Mouse (Mus musculus) heart, embryonic 14.5 days (tissue): ENCODE results near the gene Prcd. TPM values are rescaled to one million over a fixed set of nuclear protein-coding genes. Genes with fewer than 3 reads are reported as not detected.
"Not testable (repeated sequence)": the region's sequence is repeated elsewhere in the genome, so short reads cannot be mapped to it uniquely, and the experiment has no call there.

ENCODE experiments used
- ATAC-seq: fragments of 200-750 bp; cut with Nextera tagmentation; 2 replicates; pipeline ENCODE4 v1.8.0; 2017; ENCODE audit warnings: low read depth, moderate TSS enrichment; ENCODE audit not compliant: insufficient number of reproducible peaks, insufficient read depth, low FRiP score
- H3K27ac ChIP-seq, 2 experiments: fragments of 200-500 bp in 1 of 2; fragments of 300-500 bp in 1 of 2; sonication (generic) in 1 of 2; replicated peaks in 1 of 2; 2 replicates each; pipeline ENCODE4 v1.5.1; 2012 to 2014; ENCODE audit warnings: low read depth in 2 of 2, low read length in 2 of 2, control low read depth in 1 of 2, mild to moderate bottlenecking in 1 of 2, mixed read lengths in 1 of 2; ENCODE audit not compliant: control insufficient read depth in 1 of 2, insufficient read depth in 1 of 2
- H3K27me3 ChIP-seq: fragments of 300-500 bp; sonication (generic); 2 replicates; pipeline ENCODE4 v1.6.1; 2014; ENCODE audit warnings: mild to moderate bottlenecking, low read length, control low read depth; ENCODE audit not compliant: control insufficient read depth, insufficient read depth
- H3K36me3 ChIP-seq: fragments of 300-500 bp; sonication (generic); 2 replicates; pipeline ENCODE4 v1.6.1; 2014; ENCODE audit warnings: mild to moderate bottlenecking, control low read depth, low read length, mixed read lengths; ENCODE audit not compliant: control insufficient read depth, insufficient read depth
- H3K4me1 ChIP-seq, 2 experiments: fragments of 200-500 bp in 1 of 2; fragments of 300-500 bp in 1 of 2; sonication (generic) in 1 of 2; 2 replicates each; pipeline ENCODE4 v1.6.1; 2012 to 2014; ENCODE audit warnings: low read length in 2 of 2, control low read depth in 1 of 2, mixed read lengths in 1 of 2; ENCODE audit not compliant: control insufficient read depth in 2 of 2, insufficient read depth in 2 of 2
- H3K4me2 ChIP-seq: fragments of 300-500 bp; sonication (generic); 2 replicates; pipeline ENCODE4 v1.6.1; 2014; ENCODE audit warnings: mild to moderate bottlenecking, low read length
- H3K4me3 ChIP-seq, 2 experiments: fragments of 200-500 bp in 1 of 2; fragments of 300-500 bp in 1 of 2; sonication (generic) in 1 of 2; 2 replicates each; pipeline ENCODE4 v1.5.1; 2012 to 2014; ENCODE audit warnings: low read length in 2 of 2, mild to moderate bottlenecking in 2 of 2, control low read depth in 1 of 2, low read depth in 1 of 2, moderate library complexity in 1 of 2; ENCODE audit not compliant: control insufficient read depth in 1 of 2, insufficient read depth in 1 of 2
- H3K9ac ChIP-seq: fragments of 300-500 bp; sonication (generic); 2 replicates; pipeline ENCODE4 v1.6.1; 2014; ENCODE audit warnings: mild to moderate bottlenecking, low read length
- H3K9me3 ChIP-seq: fragments of 300-500 bp; sonication (generic); 2 replicates; pipeline ENCODE4 v1.6.1; 2016; ENCODE audit warnings: low read length, control low read depth; ENCODE audit not compliant: control insufficient read depth
- WGBS: fragments of 180-500 bp; shearing (Covaris S2); extraction: QIAGEN DNeasy Blood & Tissue Kit; methylation state at CpG from one replicate; pipeline ENCODE4 v1.1.7; 2014; 5-methylcytosine and 5-hydroxymethylcytosine counted together
- polyA plus RNA-seq: library from polyadenylated mRNA; unstranded; fragments of >200 nt; fragmentation: Nextera tagmentation; extraction: Ambion mirVana; gene quantifications from 2 replicates; pipeline ENCODE4 v1.2.1, GENCODE M21; 2014

Gene Prcd
- polyA plus RNA-seq, 1 experiment from 2014 or later = 1.9 TPM

GRCm38 (mm10) chr11:116667012-116667411 lies 13.7 kb downstream of the Prcd start:
- H3K4me2 ChIP-seq, H3K27me3 ChIP-seq, H3K4me3 ChIP-seq, H3K36me3 ChIP-seq, H3K9me3 ChIP-seq, H3K9ac ChIP-seq, H3K27ac ChIP-seq, ATAC-seq: not testable (repeated sequence)
- WGBS = 74% methylated on average over 3 of the region's 5 CpGs
- peaks cover 8 to 29% of the 10 kb centered on the region in 2 experiments for H3K4me1 ChIP-seq

DNA sequence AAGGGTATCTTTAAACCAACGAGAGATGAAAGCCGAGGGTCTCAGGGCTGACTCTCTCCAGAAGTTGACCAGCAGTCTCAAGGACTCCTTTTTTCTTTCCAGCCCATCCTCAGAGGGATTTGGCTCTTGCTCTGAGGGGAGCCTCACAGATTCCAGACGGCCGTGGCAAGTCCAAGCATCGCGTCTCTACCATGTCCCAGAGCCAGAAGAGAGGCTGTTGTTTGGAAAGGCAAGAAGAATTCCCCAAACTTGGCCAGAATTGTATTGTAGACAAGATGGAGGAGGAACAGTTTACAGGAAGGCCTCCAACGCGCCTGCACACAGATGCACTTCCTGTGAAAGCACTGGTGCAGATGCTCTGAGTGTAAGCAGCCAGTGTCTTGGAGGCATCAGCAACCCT lies 14.6 kb downstream of the Prcd start:
- ATAC-seq = no peak
- WGBS = 74% methylated on average over 8 of the region's 8 CpGs
- peaks cover 7 to 27% of the 10 kb centered on the region in 2 experiments; a peak in 3 of 4 replicates for H3K4me1 ChIP-seq

GRCm38 (mm10) chr11:116668381-116668825 lies 15.1 kb downstream of the Prcd start:
- no peaks in the 10 kb centered on the region; the same call in 1 of the 2 replicates for H3K27me3 ChIP-seq
- H3K9me3 ChIP-seq = no peaks in the 10 kb centered on the region
- no peak for ATAC-seq
- WGBS = 51% methylated on average over 10 of the region's 10 CpGs
- H3K4me2 ChIP-seq = no peak overlapping the region
- no peak overlapping the region for H3K4me3 ChIP-seq
- H3K4me1 ChIP-seq = peaks cover 7 to 27% of the 10 kb centered on the region in 2 experiments; a peak in 3 of 4 replicates
- no peak overlapping the region for H3K9ac ChIP-seq
- H3K36me3 ChIP-seq = peaks cover 8% of the 10 kb centered on the region
- H3K27ac ChIP-seq = peak overlapping the region in 1 of 2 experiments; percentile 47; a peak in 1 of 4 replicates

More for the DNA sequence above, 14.6 kb downstream of the Prcd start:
- Histone ChIP-seq H3K4me3 (no peak overlapping the region), H3K27me3 (no peaks in the 10 kb centered on the region; the same call in 1 of the 2 replicates), H3K9ac (no peak overlapping the region), H3K36me3 (peaks cover 3% of the 10 kb centered on the region), H3K27ac (no peak overlapping the region), H3K4me2 (no peak overlapping the region), H3K9me3 (no peaks in the 10 kb centered on the region)

DNA sequence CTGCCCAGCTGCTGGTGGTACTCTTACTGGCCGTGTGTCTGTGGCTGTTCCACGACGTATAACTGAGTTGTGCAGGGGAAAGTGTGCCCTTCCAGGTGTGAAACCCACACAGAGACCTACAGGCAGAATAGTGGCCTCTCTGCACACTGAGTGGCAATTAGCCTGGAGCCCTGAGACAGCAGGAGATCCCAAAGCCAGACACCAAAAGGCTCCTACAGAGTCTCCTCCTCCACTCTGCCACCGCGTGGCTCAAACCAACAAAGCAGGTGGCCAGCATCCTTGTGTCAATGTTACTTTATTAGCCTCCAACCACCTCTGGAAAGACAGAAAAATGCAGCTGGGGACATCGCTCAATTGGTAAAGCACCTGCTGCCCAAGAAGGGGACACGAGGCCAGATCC lies 15.5 kb downstream of the Prcd start:
- H3K9ac ChIP-seq = no peak overlapping the region
- H3K27ac ChIP-seq = peak overlapping the region in 1 of 2 experiments; percentile 47; a peak in 1 of 4 replicates
- H3K36me3 ChIP-seq = peaks cover 12% of the 10 kb centered on the region
- H3K27me3 ChIP-seq = no peaks in the 10 kb centered on the region; the same call in 1 of the 2 replicates
- no peak overlapping the region for H3K4me2 ChIP-seq
- WGBS = 33% methylated on average over 7 of the region's 7 CpGs
- H3K4me1 ChIP-seq = peaks cover 7 to 24% of the 10 kb centered on the region in 2 experiments; a peak in 3 of 4 replicates
- no peak overlapping the region for H3K4me3 ChIP-seq
- no peak for ATAC-seq
- H3K9me3 ChIP-seq = no peaks in the 10 kb centered on the region

DNA sequence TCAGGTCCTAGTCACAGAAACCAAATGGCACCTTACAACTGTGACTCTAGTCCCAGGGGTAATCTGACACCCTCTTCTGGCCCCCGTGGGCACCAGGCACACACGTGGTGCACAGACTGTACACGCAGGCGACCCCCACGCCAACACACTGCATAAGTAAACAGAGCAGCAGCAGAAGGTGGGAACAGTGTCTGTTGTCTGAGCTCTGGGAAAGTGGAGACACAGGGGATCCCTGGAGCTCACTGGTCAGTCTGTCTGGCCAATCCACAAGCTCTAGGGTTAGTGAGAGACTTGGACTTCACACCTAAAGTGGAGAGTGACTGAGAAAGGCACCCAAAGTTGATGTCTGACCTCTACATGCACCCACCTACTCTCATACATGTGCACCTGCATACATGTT lies 16.0 kb downstream of the Prcd start:
- WGBS = 26% methylated on average over 5 of the region's 5 CpGs
- Histone ChIP-seq H3K36me3 (peaks cover 17% of the 10 kb centered on the region), H3K4me2 (no peak overlapping the region), H3K9me3 (no peaks in the 10 kb centered on the region), H3K9ac (no peak overlapping the region), H3K27me3 (no peaks in the 10 kb centered on the region; the same call in 1 of the 2 replicates), H3K4me3 (no peak overlapping the region), H3K27ac (no peak overlapping the region), H3K4me1 (peaks cover 7 to 24% of the 10 kb centered on the region in 2 experiments; a peak in 3 of 4 replicates)
- ATAC-seq = no peak

DNA sequence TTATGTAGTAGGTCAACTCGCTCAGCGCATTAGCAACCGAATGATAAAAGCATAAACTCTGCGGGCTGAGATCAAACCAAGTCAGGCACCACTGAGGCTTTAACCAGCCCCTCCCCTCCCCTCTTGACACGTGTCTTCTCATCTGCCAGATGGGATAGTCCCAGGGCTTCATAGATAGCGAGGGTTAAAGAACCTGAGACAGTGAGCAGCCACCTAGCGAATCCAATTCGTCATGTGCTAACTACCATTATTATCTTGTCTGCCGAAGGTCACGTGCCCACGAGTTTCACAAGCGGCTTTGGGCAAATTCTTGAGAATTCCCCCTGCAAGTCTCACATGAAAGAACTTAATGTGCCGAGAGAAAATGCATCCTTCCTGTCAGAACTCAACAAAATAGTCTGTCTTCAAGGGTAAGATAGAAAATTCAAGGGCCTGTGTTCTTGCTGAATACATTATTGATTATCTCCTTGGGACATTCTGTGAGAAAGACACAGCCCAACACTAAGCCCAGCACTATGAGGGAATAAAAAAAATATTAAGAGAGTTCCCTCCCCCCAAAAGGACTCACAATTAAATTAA lies 16.5 kb downstream of the Prcd start:
- no peak overlapping the region for H3K4me3 ChIP-seq
- ATAC-seq = no peak

GRCm38 (mm10) chr11:116670386-116670785 lies 17.1 kb downstream of the Prcd start:
- no peak for ATAC-seq
- 86% methylated on average over 7 of the region's 7 CpGs for WGBS
- Histone ChIP-seq H3K9ac (no peak overlapping the region), H3K4me1 (peaks cover 9 to 33% of the 10 kb centered on the region in 2 experiments; a peak in 3 of 4 replicates), H3K9me3 (no peaks in the 10 kb centered on the region), H3K27me3 (no peaks in the 10 kb centered on the region; the same call in 1 of the 2 replicates), H3K27ac (no peak overlapping the region), H3K4me2 (no peak overlapping the region), H3K36me3 (peaks cover 28% of the 10 kb centered on the region), H3K4me3 (no peak overlapping the region)

More for the DNA sequence above, 16.5 kb downstream of the Prcd start:
- Histone ChIP-seq H3K9ac (no peak overlapping the region), H3K36me3 (peaks cover 23% of the 10 kb centered on the region), H3K4me2 (no peak overlapping the region), H3K4me1 (peaks cover 9 to 29% of the 10 kb centered on the region in 2 experiments; a peak in 3 of 4 replicates), H3K27me3 (no peaks in the 10 kb centered on the region; the same call in 1 of the 2 replicates), H3K27ac (no peak overlapping the region), H3K9me3 (no peaks in the 10 kb centered on the region)
- 47% methylated on average over 13 of the region's 13 CpGs for WGBS
